Mouse (Mus musculus): Measurements from ENCODE around the gene BC037034.

DNA sequence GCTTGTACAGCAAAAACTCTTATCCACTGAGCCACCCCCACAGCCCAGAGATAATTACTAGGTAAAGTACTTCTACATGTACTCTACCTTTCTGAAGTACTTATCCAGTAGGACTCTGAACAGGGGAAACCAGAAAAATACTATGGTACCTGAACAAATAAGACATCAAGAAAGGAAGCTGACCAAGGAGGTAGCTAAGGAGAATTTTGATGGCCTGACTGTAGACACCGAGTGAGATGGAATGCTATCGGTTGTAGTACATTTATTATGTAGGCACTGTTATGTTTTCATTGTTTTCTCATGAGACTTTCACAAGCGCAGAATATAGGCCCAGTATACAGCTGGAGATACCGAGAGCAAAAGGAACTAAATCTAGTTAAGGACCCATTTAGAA, 6.3 kb downstream of the BC037034 start:
- no peak for TF ChIP-seq CTCF (IDR thresholded peaks at IDR 0.05; ENCODE audit: low read depth)
- TF ChIP-seq EP300 (IDR thresholded peaks at IDR 0.05; ENCODE audit: low read depth) = no peak
